Mouse (Mus musculus) midbrain, postnatal 0 days (tissue): ENCODE results near the gene Maml1. TPM values are rescaled to one million over a fixed set of nuclear protein-coding genes. Genes with fewer than 3 reads are reported as not detected.
A peak's percentile ranks its signal among the peaks of the same experiment; 100 is the strongest.

Experiments
- ATAC-seq: fragments of 200-750 bp; cut with Nextera tagmentation; 2 replicates; pipeline ENCODE4 v1.8.0; 2017; ENCODE audit warnings: moderate number of reproducible peaks, mild to moderate bottlenecking, moderate TSS enrichment, moderate library complexity; ENCODE audit not compliant: low FRiP score
- DNase-seq: peaks from one replicate; pipeline ENCODE4 v3.0.0-alpha.2; 2015; ENCODE audit warnings: low spot score
- H3K27ac ChIP-seq: fragments of 300-500 bp; sonication (generic); 2 replicates; pipeline ENCODE4 v1.5.1; 2014; ENCODE audit warnings: low read depth, mild to moderate bottlenecking, low read length, mixed read lengths
- H3K27me3 ChIP-seq: fragments of 300-500 bp; sonication (generic); 2 replicates; pipeline ENCODE4 v1.6.1; 2014; ENCODE audit warnings: low read length, control low read depth, mixed read lengths; ENCODE audit not compliant: insufficient read depth
- H3K36me3 ChIP-seq: fragments of 300-500 bp; sonication (generic); 2 replicates; pipeline ENCODE4 v1.6.1; 2014; ENCODE audit warnings: low read length, control low read depth, mixed read lengths; ENCODE audit not compliant: insufficient read depth
- H3K4me1 ChIP-seq: fragments of 300-500 bp; sonication (generic); 2 replicates; pipeline ENCODE4 v1.6.1; 2014; ENCODE audit warnings: mild to moderate bottlenecking, control low read depth, antibody characterized with exemption, low read length, mixed read lengths; ENCODE audit not compliant: insufficient read depth
- H3K4me2 ChIP-seq: fragments of 300-500 bp; sonication (generic); 2 replicates; pipeline ENCODE4 v1.6.1; 2014; ENCODE audit warnings: low read depth, mild to moderate bottlenecking, low read length, mixed read lengths; ENCODE audit not compliant: poor library complexity, severe bottlenecking
- H3K4me3 ChIP-seq: fragments of 300-500 bp; sonication (generic); 2 replicates; pipeline ENCODE4 v1.5.1; 2014; ENCODE audit warnings: low read depth, mild to moderate bottlenecking, low read length, moderate library complexity
- H3K9ac ChIP-seq: fragments of 300-500 bp; sonication (generic); replicated peaks from 2 replicates; pipeline ENCODE4 v1.6.1; 2014; ENCODE audit warnings: mild to moderate bottlenecking, low read length, moderate library complexity, mixed read lengths; ENCODE audit not compliant: poor library complexity, severe bottlenecking
- H3K9me3 ChIP-seq: fragments of 300-500 bp; sonication (generic); 2 replicates; pipeline ENCODE4 v1.6.1; 2016; ENCODE audit warnings: low read length, control low read depth
- CTCF ChIP-seq: IDR thresholded peaks from 2 replicates; pipeline ENCODE4 v1.5.1; 2016; ENCODE audit warnings: antibody characterized with exemption, mild to moderate bottlenecking
- whole genome bisulfite sequencing: fragments of 180-500 bp; shearing (Covaris S2); extraction: QIAGEN DNeasy Blood & Tissue Kit; methylation state at CpG from one replicate; pipeline ENCODE4 v1.1.7; 2014; 5-methylcytosine and 5-hydroxymethylcytosine counted together
- polyA plus RNA-seq: library from polyadenylated mRNA; unstranded; fragments of >200 nt; fragmentation: Nextera tagmentation; extraction: Ambion mirVana; gene quantifications from 2 replicates; pipeline ENCODE4 v1.2.1, GENCODE M21; 2015
- total RNA-seq: library from RNA; depleted of rRNA; stranded (reverse); fragments of >200 nt; gene quantifications from 2 replicates; pipeline ENCODE4 v1.2.3, GENCODE M21; 2014

Gene Maml1
- total and polyA plus RNA-seq, 2 experiments from 2014 or later: 1.6 to 12.8 TPM

DNA sequence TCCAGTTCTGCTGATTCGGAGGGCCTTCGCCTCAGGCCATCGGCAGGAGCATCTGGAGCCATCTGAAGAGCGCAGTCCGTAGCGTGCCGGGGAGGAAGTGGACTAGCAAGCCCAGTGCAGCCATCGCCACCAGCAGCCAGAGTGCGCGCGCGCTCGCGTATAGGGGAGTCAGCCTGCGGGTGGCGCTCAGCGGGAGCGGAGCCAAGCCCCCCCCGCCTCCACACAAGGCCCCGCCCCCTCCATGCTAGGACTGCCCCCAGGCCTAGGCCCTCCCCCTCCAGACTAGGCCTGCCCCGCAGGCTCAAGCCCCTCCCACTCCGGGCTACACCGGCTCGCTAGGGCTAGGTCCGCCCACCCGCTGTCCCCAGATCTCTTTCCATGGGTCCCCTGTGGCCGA is 55.6 kb downstream of the Maml1 start:
- peak overlapping the region; percentile 58 for H3K4me3 ChIP-seq
- 0 out of 2 replicates have a peak, but pooled peaks cover 5% of the 10 kb centered on the region for H3K4me1 ChIP-seq
- peaks cover 3% of the 10 kb centered on the region; the same call in 1 of the 2 replicates for H3K27me3 ChIP-seq
- DNase-seq (peak; percentile 93), ATAC-seq (peak; percentile 77)
- no peak overlapping the region for H3K27ac ChIP-seq
- peak overlapping the region; percentile 55 for H3K9ac ChIP-seq
- under 1% methylated on average over 15 of the region's 27 CpGs for WGBS
- peak overlapping the region; percentile 97 for H3K4me2 ChIP-seq
- no peaks in the 10 kb centered on the region for H3K9me3 ChIP-seq
- peak; percentile 58 for TF ChIP-seq CTCF
- H3K36me3 ChIP-seq: peaks cover 34% of the 10 kb centered on the region

DNA sequence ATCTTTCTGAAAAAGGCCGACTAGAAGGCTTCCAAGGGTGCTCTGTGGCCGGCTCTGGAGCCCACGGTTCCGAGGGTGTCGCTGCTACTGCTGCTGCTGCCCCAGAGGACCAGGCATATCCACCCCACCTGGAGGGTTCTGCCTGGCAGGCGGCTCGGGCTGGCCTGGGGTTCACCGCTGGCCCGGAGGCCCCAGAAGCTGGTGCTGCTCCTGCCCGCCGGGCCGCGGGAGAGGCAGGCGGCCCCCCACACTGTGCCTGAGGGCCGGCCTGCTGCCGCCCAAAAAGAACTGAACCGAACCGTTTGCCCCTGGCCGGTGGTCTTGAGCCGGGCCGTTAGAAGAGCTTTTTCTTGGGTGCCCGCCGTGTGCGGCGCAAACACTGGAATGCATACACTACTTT is 57.5 kb downstream of the Maml1 start:
- 96% methylated on average over 25 of the region's 25 CpGs for WGBS
- no peak overlapping the region for H3K27ac ChIP-seq
- ATAC-seq: no peak
- DNase-seq: no peak
- H3K4me3 ChIP-seq: no peak overlapping the region
- no peak for TF ChIP-seq CTCF
- H3K4me1 ChIP-seq: 0 out of 2 replicates have a peak, but pooled peaks cover 8% of the 10 kb centered on the region
- H3K4me2 ChIP-seq: no peak overlapping the region
- H3K9ac ChIP-seq: no peak overlapping the region
- H3K27me3 ChIP-seq: peaks cover 3% of the 10 kb centered on the region; the same call in 1 of the 2 replicates
- no peaks in the 10 kb centered on the region for H3K9me3 ChIP-seq
- peaks cover 34% of the 10 kb centered on the region for H3K36me3 ChIP-seq

DNA sequence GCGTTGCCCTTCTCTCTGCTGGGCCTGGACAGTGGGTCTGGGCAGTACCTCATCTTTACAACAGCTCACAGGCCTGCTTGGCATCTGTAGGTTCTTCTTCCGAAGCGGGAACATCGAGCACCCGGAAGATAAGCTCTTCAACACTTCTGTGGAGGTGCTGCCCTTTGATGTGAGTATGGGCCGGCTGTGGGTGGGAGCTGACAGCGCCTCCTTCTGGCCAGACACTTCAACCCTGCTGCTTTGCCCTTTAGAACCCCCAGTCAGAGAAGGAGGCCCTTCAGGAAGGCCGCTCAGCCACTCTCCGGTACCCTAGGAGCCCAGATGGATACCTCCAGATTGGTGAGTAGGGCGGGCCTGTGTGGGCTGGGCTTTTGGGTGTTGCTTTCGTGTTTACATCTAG is 58.1 kb downstream of the Maml1 start:
- peaks cover 8% of the 10 kb centered on the region; the same call in 1 of the 2 replicates for H3K4me1 ChIP-seq
- H3K36me3 ChIP-seq: peaks cover 34% of the 10 kb centered on the region
- no peak overlapping the region for H3K9ac ChIP-seq
- DNase-seq (no peak), ATAC-seq (no peak)
- no peak overlapping the region for H3K4me3 ChIP-seq
- peaks cover 3% of the 10 kb centered on the region; the same call in 1 of the 2 replicates for H3K27me3 ChIP-seq
- no peak overlapping the region for H3K27ac ChIP-seq
- WGBS: 84% methylated on average over 11 of the region's 11 CpGs
- H3K9me3 ChIP-seq: no peaks in the 10 kb centered on the region
- no peak; the same call in 1 of the 2 replicates for TF ChIP-seq CTCF
- H3K4me2 ChIP-seq: no peak overlapping the region

DNA sequence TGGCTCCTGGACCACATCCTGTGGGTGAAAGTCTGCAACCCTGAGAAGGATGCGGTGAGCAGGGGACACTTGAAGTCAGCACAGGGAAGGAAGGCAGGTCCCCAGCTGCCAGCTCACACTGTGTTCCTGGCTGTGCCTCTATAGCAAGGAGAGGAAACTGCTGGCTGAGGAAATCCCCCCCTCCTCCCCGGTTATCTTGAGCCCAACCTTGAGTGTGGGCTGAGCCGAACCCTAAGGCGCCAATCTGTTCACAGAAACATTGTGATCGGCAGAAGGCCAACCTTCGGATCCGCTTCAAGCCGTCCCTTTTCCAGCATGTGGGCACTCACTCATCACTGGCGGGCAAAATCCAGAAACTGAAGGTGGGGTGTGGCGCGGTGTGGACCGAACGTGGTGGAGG is 59.1 kb downstream of the Maml1 start:
- H3K27ac ChIP-seq: no peak overlapping the region
- no peak for TF ChIP-seq CTCF
- H3K4me2 ChIP-seq: no peak overlapping the region
- 97% methylated on average over 13 of the region's 13 CpGs for WGBS
- H3K27me3 ChIP-seq: no peaks in the 10 kb centered on the region; the same call in 1 of the 2 replicates
- no peak for DNase-seq
- peaks cover 8% of the 10 kb centered on the region; the same call in 1 of the 2 replicates for H3K4me1 ChIP-seq
- peaks cover 34% of the 10 kb centered on the region for H3K36me3 ChIP-seq
- H3K4me3 ChIP-seq: no peak overlapping the region
- ATAC-seq: no peak
- H3K9ac ChIP-seq: no peak overlapping the region
- H3K9me3 ChIP-seq: no peaks in the 10 kb centered on the region

DNA sequence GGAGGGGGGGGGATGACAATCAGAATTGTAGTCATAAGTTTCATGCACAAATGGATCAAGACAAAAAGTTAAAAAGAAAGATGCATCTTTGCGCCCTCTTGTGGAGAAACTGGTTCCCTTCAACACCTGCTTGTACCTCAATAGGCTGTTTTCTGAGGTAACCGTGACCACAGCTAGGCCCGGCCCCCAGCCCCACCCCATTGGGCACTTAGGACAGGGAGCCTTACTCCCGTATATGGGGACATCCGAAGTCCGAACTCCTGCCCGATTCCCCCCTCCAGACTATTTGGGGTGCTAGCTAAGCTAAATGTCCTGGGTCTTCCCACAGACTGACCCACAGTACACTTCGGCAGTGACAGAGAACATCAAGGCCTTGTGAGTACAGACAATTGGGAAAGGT is 60.7 kb downstream of the Maml1 start:
- 23% methylated on average over 8 of the region's 8 CpGs for whole genome bisulfite sequencing
- H3K4me3 ChIP-seq: no peak overlapping the region
- H3K27ac ChIP-seq: no peak overlapping the region
- DNase-seq (peak; percentile 87), ATAC-seq (peak; percentile 45; the same call in 1 of the 2 replicates)
- H3K4me1 ChIP-seq: peaks cover 15% of the 10 kb centered on the region; the same call in 1 of the 2 replicates
- H3K36me3 ChIP-seq: peaks cover 34% of the 10 kb centered on the region
- H3K9ac ChIP-seq: no peak overlapping the region
- no peaks in the 10 kb centered on the region for H3K27me3 ChIP-seq
- peak; percentile 78 for TF ChIP-seq CTCF
- H3K4me2 ChIP-seq: no peak overlapping the region
- no peaks in the 10 kb centered on the region for H3K9me3 ChIP-seq

DNA sequence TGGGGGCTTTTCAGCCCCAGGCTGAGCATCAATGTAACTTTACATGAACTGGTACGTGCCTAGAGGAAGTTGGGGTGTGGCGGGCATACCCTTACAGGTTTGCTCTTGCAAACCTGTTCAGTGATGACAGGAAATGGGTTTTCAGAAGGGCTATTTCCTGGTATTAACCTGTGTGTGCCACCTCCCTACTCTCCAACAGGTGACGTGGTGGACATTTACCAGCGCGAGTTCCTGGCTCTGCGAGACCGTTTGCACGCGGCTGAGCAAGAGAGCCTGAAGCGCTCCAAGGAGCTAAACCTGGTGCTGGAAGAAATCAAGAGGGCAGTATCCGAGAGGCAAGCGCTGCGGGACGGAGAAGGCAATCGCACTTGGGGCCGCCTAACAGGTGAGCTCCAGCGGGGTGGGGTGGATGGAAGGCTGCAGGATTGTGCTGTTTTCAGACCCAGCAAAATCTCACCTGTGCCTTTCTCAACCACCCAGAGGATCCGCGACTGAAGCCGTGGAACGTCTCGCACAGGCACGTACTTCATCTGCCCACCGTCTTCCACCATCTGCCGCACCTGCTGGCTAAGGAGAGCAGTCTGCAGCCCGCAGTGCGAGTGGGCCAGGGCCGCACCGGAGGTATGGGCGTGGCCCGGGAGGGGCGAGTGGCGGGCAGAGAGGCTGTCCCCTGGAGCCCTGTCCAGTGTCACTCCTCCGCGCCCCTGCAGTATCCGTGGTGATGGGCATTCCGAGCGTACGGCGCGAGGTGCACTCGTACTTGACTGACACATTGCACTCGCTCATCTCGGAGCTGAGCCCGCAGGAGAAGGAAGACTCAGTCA is 61.4 kb downstream of the Maml1 start:
- Histone ChIP-seq H3K9me3 (no peaks in the 10 kb centered on the region), H3K36me3 (peaks cover 34% of the 10 kb centered on the region), H3K4me3 (no peak overlapping the region), H3K4me2 (no peak overlapping the region; the same call in 1 of the 2 replicates), H3K27me3 (no peaks in the 10 kb centered on the region), H3K4me1 (peaks cover 18% of the 10 kb centered on the region; the same call in 1 of the 2 replicates), H3K27ac (peak overlapping the region; percentile 43; the same call in 1 of the 2 replicates), H3K9ac (no peak overlapping the region)
- no peak for DNase-seq
- no peak; the same call in 1 of the 2 replicates for ATAC-seq
- TF ChIP-seq CTCF: no peak
- 29% methylated on average over 45 of the region's 45 CpGs for WGBS
